Mouse (Mus musculus) embryonic fibroblast, embryonic 13.5 days (primary cell): ENCODE measurements around the gene Romo1. TPM values are rescaled to one million over a fixed set of nuclear protein-coding genes. Genes with fewer than 3 reads are reported as not detected.
"Not testable (repeated sequence)": the region's sequence is repeated elsewhere in the genome, so short reads cannot be mapped to it uniquely, and the experiment has no call there.

Source experiments
- H3K27ac ChIP-seq: 2 replicates; pipeline ENCODE4 v1.5.1; 2012; ENCODE audit warnings: low read length, control low read depth, inconsistent platforms; ENCODE audit not compliant: insufficient read depth
- H3K4me1 ChIP-seq: 2 replicates; pipeline ENCODE4 v1.6.1; 2011; ENCODE audit warnings: low read length; ENCODE audit not compliant: control insufficient read depth, insufficient read depth
- H3K4me3 ChIP-seq: 2 replicates; pipeline ENCODE4 v1.5.1; 2011; ENCODE audit warnings: mild to moderate bottlenecking, control low read depth, low read length; ENCODE audit not compliant: insufficient read depth
- CTCF ChIP-seq: IDR thresholded peaks from 2 replicates; pipeline ENCODE4 v1.5.1; 2011; ENCODE audit warnings: mild to moderate bottlenecking, control low read depth, low read length, moderate library complexity, borderline replicate concordance; ENCODE audit not compliant: insufficient read depth
- POLR2A ChIP-seq: IDR thresholded peaks from 2 replicates; pipeline ENCODE4 v1.6.1; 2011; ENCODE audit warnings: low read depth, mild to moderate bottlenecking, control low read depth, low read length, moderate library complexity
- polyA plus RNA-seq: library from polyadenylated mRNA; stranded (reverse); fragments of >200 nt; gene quantifications from 2 replicates; pipeline ENCODE4 v1.2.4, GENCODE M21; 2011; ENCODE audit warnings: low read depth; ENCODE audit not compliant: missing spikeins, insufficient read length

Romo1 gene
- polyA plus RNA-seq: 185 TPM in 2 replicates

DNA sequence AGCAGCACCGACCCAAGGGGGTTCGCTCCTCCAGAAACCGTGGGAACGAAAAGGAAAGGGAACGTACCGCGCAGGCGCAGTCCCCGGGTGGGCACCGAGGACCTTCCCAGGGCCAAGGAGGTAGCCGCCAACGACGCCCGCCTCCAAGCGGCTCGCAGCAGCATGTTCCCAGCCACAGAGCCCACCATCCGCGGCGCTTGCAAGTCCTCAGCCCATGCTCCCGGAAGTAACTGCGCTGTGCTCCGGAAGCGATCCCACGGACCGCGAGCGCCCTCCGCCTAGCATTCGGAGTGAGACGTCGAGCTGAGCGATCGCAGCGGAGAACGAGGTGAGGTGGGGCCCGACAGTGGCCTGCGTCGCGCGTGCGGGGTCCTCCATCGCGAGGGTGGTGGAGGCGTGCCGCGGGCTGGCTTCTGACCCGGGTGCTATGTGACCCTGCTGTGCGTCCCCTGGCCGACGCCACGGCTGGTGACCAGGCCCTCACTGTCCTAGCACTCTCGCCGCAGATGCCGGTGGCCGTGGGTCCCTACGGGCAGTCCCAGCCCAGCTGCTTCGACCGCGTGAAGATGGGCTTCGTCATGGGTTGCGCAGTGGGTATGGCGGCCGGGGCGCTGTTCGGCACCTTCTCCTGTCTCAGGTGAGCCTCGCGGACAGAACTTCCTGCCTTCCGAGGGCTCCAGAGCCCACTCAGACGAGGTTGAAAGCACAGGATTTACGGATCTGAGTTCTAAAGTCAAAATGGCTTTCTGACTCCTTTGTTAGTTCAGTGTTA, at the start of gene Romo1, which contains the start of gene Nfs1:
TSS of gene Romo1 (plus strand) at position 87 of the 772 bp plus-strand sequence.
TSS of gene Nfs1 (minus strand) at position 234 of the 772 bp plus-strand sequence.
- TF ChIP-seq POLR2A (peak; percentile 95), CTCF (peak; percentile 53; the same call in 1 of the 2 replicates)
- H3K4me1 ChIP-seq: no peaks in the 10 kb centered on the region
- H3K27ac ChIP-seq: peak within 1 kb of the TSS; percentile 86
- peak within 1 kb of the TSS; percentile 67 for H3K4me3 ChIP-seq

- H3K4me3 ChIP-seq: peak overlapping the region; percentile 98
- TF ChIP-seq POLR2A (no peak), CTCF (no peak)
- H3K4me1 ChIP-seq: no peaks in the 10 kb centered on the region; the same call in 1 of the 2 replicates
- no peak overlapping the region for H3K27ac ChIP-seq
These were observed 33.0 kb upstream of the Romo1 start for GRCm38 (mm10) chr2:156110627-156111357.

- Histone ChIP-seq H3K27ac (peak within 1 kb of the TSS; percentile 39), H3K4me3 (peak within 1 kb of the TSS; percentile 98), H3K4me1 (no peaks in the 10 kb centered on the region; the same call in 1 of the 2 replicates)
- TF ChIP-seq CTCF (no peak), POLR2A (peak; percentile 81)
These were observed 32.3 kb upstream of the Romo1 start, which contains the start of the genes Cpne1 and Rbm12 for GRCm38 (mm10) chr2:156111358-156112079. Cpne1 (minus strand) TSS chr2:156111965. Rbm12 (minus strand) TSS chr2:156111978.

DNA sequence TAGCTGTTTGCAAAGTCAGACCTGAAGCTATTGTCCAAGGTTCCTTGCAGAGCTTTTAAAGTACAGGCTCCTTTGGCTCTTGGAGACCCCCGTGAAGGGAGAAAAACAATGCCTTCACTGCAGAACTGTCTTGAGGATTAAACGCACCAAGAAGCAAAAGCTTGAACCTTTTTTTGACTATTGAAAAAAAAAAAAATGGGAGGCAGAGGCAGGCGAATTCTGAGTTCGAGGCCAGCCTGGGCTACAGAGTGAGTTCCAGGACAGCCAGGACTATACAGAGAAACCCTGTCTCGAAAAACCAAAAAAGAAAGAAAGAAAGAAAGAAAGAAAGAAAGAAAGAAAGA, 31.8 kb upstream of the Romo1 start:
- not testable (repeated sequence) for H3K27ac ChIP-seq, H3K4me1 ChIP-seq
- peak overlapping the region; percentile 98 for H3K4me3 ChIP-seq

GRCm38 (mm10) chr2:156119566-156119965, 24.3 kb upstream of the Romo1 start:
- Histone ChIP-seq H3K27ac (no peak overlapping the region), H3K4me1 (peaks cover 4% of the 10 kb centered on the region), H3K4me3 (no peak overlapping the region)
- TF ChIP-seq POLR2A (no peak), CTCF (no peak)

- TF ChIP-seq CTCF (no peak), POLR2A (no peak)
- H3K4me1 ChIP-seq: peaks cover 4% of the 10 kb centered on the region
- no peak overlapping the region for H3K27ac ChIP-seq
- H3K4me3 ChIP-seq: no peak overlapping the region
These were observed 20.1 kb upstream of the Romo1 start for GRCm38 (mm10) chr2:156123731-156124130.

GRCm38 (mm10) chr2:156126992-156127391, 16.8 kb upstream of the Romo1 start, which contains the start of gene Gm28036:
Gm28036 (minus strand) TSS chr2:156127092.
- TF ChIP-seq POLR2A (no peak), CTCF (no peak)
- no peak within 1 kb of the TSS for H3K27ac ChIP-seq
- no peak within 1 kb of the TSS for H3K4me3 ChIP-seq
- no peaks in the 10 kb centered on the region for H3K4me1 ChIP-seq

GRCm38 (mm10) chr2:156134161-156134560, 9.7 kb upstream of the Romo1 start:
- H3K4me3 ChIP-seq: no peak overlapping the region
- no peak for TF ChIP-seq CTCF
- TF ChIP-seq POLR2A: no peak
- H3K4me1 ChIP-seq: no peaks in the 10 kb centered on the region
- no peak overlapping the region for H3K27ac ChIP-seq

DNA sequence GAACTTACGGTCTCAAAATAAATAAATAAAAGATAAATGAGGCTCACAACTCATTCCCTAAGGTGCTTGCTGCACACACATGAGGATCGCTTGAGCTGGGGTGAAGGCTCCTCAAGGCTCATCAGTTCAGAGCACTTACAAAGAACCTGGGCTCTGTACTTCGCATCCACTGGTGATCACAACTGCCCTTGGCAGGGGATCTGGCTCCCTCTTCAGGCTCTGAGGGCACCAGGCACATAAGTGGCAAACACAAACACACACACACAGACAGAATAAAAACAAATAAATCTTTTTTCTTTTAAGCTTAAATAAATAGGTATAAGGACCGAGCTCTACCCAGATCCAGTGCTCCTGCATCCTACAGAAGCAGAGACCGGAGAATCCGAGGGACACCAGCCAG, 8.1 kb upstream of the Romo1 start:
- Histone ChIP-seq H3K4me3 (no peak overlapping the region), H3K27ac (no peak overlapping the region), H3K4me1 (no peaks in the 10 kb centered on the region)
- no peak for TF ChIP-seq POLR2A
- TF ChIP-seq CTCF: peak; percentile 26; the same call in 1 of the 2 replicates
